17 mouse cellular contexts compared by ENCODE assay signal in the genomic region with DNA sequence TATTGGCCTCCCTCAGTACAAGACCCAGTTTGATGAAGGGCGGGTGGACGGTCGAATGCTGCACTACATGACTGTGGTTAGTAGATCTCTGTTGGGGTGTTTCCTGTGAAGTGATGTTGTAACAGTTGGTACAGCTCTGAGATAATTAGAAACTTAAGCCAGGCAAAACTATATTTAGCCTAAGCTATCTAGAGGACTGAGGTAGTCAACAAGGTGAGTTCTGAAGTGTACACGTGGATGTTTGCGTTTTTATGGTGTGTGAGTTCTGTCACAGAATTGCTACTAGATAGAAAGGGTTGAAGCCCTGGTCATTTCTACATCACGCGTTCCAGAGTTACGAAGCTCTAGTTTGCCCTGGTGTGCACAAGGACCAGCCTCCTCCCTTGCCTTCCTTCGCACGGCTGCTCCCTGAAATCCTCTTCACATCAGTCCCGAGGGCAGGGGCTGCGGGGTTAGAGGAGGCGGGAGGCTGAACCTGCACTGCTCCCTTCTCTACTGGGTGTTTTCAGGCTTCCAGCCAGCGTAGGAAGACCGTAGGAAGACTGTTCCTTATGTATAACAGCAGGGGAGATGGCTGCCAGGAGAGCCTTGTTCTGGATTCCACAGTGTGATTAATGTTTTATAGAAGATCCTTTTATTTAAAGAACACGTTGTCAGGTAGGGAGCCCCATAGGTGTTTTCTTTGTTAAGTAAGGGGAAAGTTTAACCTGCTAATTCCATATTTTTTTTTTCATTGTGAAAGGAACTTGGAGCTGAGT. TPM values are rescaled to one million over a fixed set of nuclear protein-coding genes. Genes with fewer than 3 reads are reported as not detected.
DNase-seq lines count a peak whose midpoint lies in the region; ATAC-seq lines count a peak whose summit lies in the region.
"Had no signal": no experiment of that assay in that cellular context is flagged by ENCODE, and none has a peak within 500 bp of the region (broad histone marks: within the 10 kb centered on the region; RNA-seq: fewer than 3 reads in every experiment).

No protein-coding gene starts in this region.

- H3K27me3 ChIP-seq in hindbrain, embryonic 13.5 days = no peaks in the 10 kb centered on the region
- H3K27me3 ChIP-seq: hindbrain, embryonic 15.5 days; lung, embryonic 15.5 days; neural tube, embryonic 12.5 days had no signal

- H3K9me3 ChIP-seq in hindbrain, embryonic 13.5 days = no peaks in the 10 kb centered on the region
- H3K9me3 ChIP-seq: hindbrain, embryonic 15.5 days; lung, embryonic 15.5 days; neural tube, embryonic 12.5 days had no signal

- H3K4me2 ChIP-seq in hindbrain, embryonic 13.5 days = no peak overlapping the region
- H3K4me2 ChIP-seq: hindbrain, embryonic 15.5 days; lung, embryonic 15.5 days; neural tube, embryonic 12.5 days had no signal

- H3K36me3 ChIP-seq in hindbrain, embryonic 13.5 days = no peaks in the 10 kb centered on the region
- H3K36me3 ChIP-seq: hindbrain, embryonic 15.5 days; neural tube, embryonic 12.5 days had no signal

- WGBS in hindbrain, embryonic 13.5 days = 87% methylated on average over 16 of the region's 16 CpGs

- ATAC-seq in frontal cortex, adult (ENCODE audit: low TSS enrichment) = peak; percentile 81
- 0 out of 2 replicates have a peak, but pooled peaks have one; percentile 25 for ATAC-seq in common myeloid progenitor, adult 5-6 weeks (replicated peaks; ENCODE audit: low read depth, poor library complexity, severe bottlenecking)
- ATAC-seq in hindbrain, embryonic 13.5 days (ENCODE audit: low FRiP score) = no peak
- ATAC-seq: forebrain, postnatal 0 days had no signal

- H3K27ac ChIP-seq in hindbrain, embryonic 13.5 days = no peak overlapping the region
- H3K27ac ChIP-seq: hindbrain, embryonic 15.5 days; lung, embryonic 15.5 days; neural tube, embryonic 12.5 days had no signal

- H3K4me3 ChIP-seq in hindbrain, embryonic 13.5 days = no peak overlapping the region
- H3K4me3 ChIP-seq: erythroblast, embryonic 14.5 days; hindbrain, embryonic 15.5 days; lung, embryonic 15.5 days; neural tube, embryonic 12.5 days had no signal

- H3K9ac ChIP-seq in hindbrain, embryonic 13.5 days = no peak overlapping the region
- H3K9ac ChIP-seq: forebrain, postnatal 0 days; hindbrain, embryonic 15.5 days; lung, embryonic 15.5 days; neural tube, embryonic 12.5 days had no signal

- DNase-seq in frontal cortex, postnatal 14 days (ENCODE audit: low spot score in 2 of 2) = no peak
- peak; percentile 35 for DNase-seq in left cerebral cortex, postnatal 4 days
- DNase-seq in left cerebral cortex, postnatal 25 days (ENCODE audit: low spot score in 2 of 2) = no peak
- DNase-seq in heart, postnatal 10 days = peak; percentile 37 to 51
- no peak for DNase-seq in thymus, postnatal 14 days
- DNase-seq: cerebellum, adult 9-10 months; forebrain, postnatal 0 days; kidney, adult 18-20 months; kidney, postnatal 25 days; thymus, postnatal 4 days had no signal

- intact Hi-C loops in left cerebral cortex, postnatal 4 days (cut with DNase I) = no loop called here
- intact Hi-C loops in left cerebral cortex, postnatal 25 days (cut with DNase I) = no loop called here
- intact Hi-C loops in heart, postnatal 10 days (cut with DNase I) = no loop called here

- H3K4me1 ChIP-seq in hindbrain, embryonic 13.5 days (replicated peaks) = no peaks in the 10 kb centered on the region
- H3K4me1 ChIP-seq: hindbrain, embryonic 15.5 days; lung, embryonic 15.5 days; neural tube, embryonic 12.5 days had no signal

RNA-seq across cellular contexts. Expression of a gene that starts 9.8 kb away (rescaled TPM):
- 1 to 10 TPM; 2.9 to 5.0 TPM for total RNA-seq in left cerebral cortex, postnatal 4 days (2021)
- 1 to 10 TPM; 1.7 to 2.2 TPM for total RNA-seq in left cerebral cortex, postnatal 25 days (2021)
- not detected in 2 replicates for total RNA-seq in common myeloid progenitor, adult 5-6 weeks (2017)
- total RNA-seq in heart, postnatal 10 days (2021) = 1 to 10 TPM; 1.1 to 1.3 TPM
- polyA plus RNA-seq in hindbrain, embryonic 13.5 days (2015; fragmentation: Nextera tagmentation; extraction: Ambion mirVana) = 0.48 and 0.94 TPM in 2 replicates
- polyA plus RNA-seq: erythroblast, embryonic 14.5 days had no signal

RNA-seq across cellular contexts. Expression of a gene that starts 20.0 kb away (rescaled TPM):
- 10 to 100 TPM; 59.3 to 60.8 TPM for total RNA-seq in left cerebral cortex, postnatal 4 days (2021)
- 10 to 100 TPM; 46.3 to 49.2 TPM for total RNA-seq in left cerebral cortex, postnatal 25 days (2021)
- total RNA-seq in common myeloid progenitor, adult 5-6 weeks (2017) = 66.5 and 103 TPM in 2 replicates
- 100 to 1,000 TPM; 145 to 150 TPM for total RNA-seq in heart, postnatal 10 days (2021)
- polyA plus RNA-seq in hindbrain, embryonic 13.5 days (2015; fragmentation: Nextera tagmentation; extraction: Ambion mirVana) = 70.4 and 71.7 TPM in 2 replicates

Comparison
In these comparisons a context has a peak if more than half of its experiments do, and no peak if none do; other contexts are left out.
1. DNase-seq: peak in left cerebral cortex, postnatal 4 days (single experiment) and heart, postnatal 10 days (2 of 2); none in frontal cortex, postnatal 14 days (0 of 2), left cerebral cortex, postnatal 25 days (0 of 2) and thymus, postnatal 14 days (single experiment).